Mouse (Mus musculus) adrenal gland, postnatal 36 days (tissue): Measurements from ENCODE around the gene Dohh. TPM values are rescaled to one million over a fixed set of nuclear protein-coding genes. Genes with fewer than 3 reads are reported as not detected.
A peak's percentile ranks its signal among the peaks of the same experiment; 100 is the strongest.

Source experiments
- DNase-seq, 2 experiments: peaks; one replicate each; pipeline ENCODE4 v3.0.0; 2021; ENCODE audit warnings: mixed read lengths in 1 of 2
- total RNA-seq, 2 experiments: library from RNA; stranded (reverse); gene quantifications; 2 replicates each; pipeline ENCODE4 v1.2.3; 2021

Gene Dohh
- total RNA-seq, 2 experiments from 2014 or later = 48.9 to 54.0 TPM

GRCm38 (mm10) chr10:81384605-81384982, 366 bp downstream of the Dohh start:
- no peak for DNase-seq

GRCm38 (mm10) chr10:81385603-81386306, 1.5 kb downstream of the Dohh start:
- DNase-seq = no peak

GRCm38 (mm10) chr10:81387716-81388115, 3.5 kb downstream of the Dohh start:
- DNase-seq = no peak

GRCm38 (mm10) chr10:81388505-81389055, 4.4 kb downstream of the Dohh start, which contains the start of gene Gm48552:
Gm48552 (plus strand) TSS chr10:81389005.
- no peak for DNase-seq

- DNase-seq = peak; percentile 72 to 79
Measured at GRCm38 (mm10) chr10:81389373-81389772, 5.1 kb downstream of the Dohh start.

GRCm38 (mm10) chr10:81389801-81390677, 5.8 kb downstream of the Dohh start:
- DNase-seq = peak; percentile 82

- DNase-seq = no peak
Measured at GRCm38 (mm10) chr10:81390678-81390965, 6.4 kb downstream of the Dohh start.

- DNase-seq = no peak
Measured at GRCm38 (mm10) chr10:81392270-81392669, 8.0 kb downstream of the Dohh start.

- DNase-seq = no peak
Measured at GRCm38 (mm10) chr10:81392781-81393185, 8.6 kb downstream of the Dohh start, which contains the start of gene Smim24. Smim24 (plus strand) TSS chr10:81393051.

GRCm38 (mm10) chr10:81393456-81394063, 9.3 kb downstream of the Dohh start:
- no peak for DNase-seq

- peak; percentile 55 to 70 for DNase-seq
Measured at GRCm38 (mm10) chr10:81395127-81395526, 10.9 kb downstream of the Dohh start.

- DNase-seq = no peak
Measured at GRCm38 (mm10) chr10:81395865-81396264, 11.6 kb downstream of the Dohh start.

- DNase-seq = no peak
Measured at GRCm38 (mm10) chr10:81396749-81397148, 12.5 kb downstream of the Dohh start.

GRCm38 (mm10) chr10:81399296-81399695, 15.1 kb downstream of the Dohh start:
- peak in 1 of 2 experiments; percentile 5 for DNase-seq

GRCm38 (mm10) chr10:81399798-81400308, 15.6 kb downstream of the Dohh start:
- DNase-seq = no peak

GRCm38 (mm10) chr10:81400371-81401204, 16.4 kb downstream of the Dohh start:
- DNase-seq = no peak

GRCm38 (mm10) chr10:81401205-81401520, 16.9 kb downstream of the Dohh start:
- no peak for DNase-seq

GRCm38 (mm10) chr10:81401521-81402226, 17.4 kb downstream of the Dohh start:
- DNase-seq = peak; percentile 55 to 76

GRCm38 (mm10) chr10:81402227-81402765, 18.1 kb downstream of the Dohh start:
- no peak for DNase-seq

GRCm38 (mm10) chr10:81403511-81403910, 19.3 kb downstream of the Dohh start:
- no peak for DNase-seq

GRCm38 (mm10) chr10:81404082-81404481, 19.9 kb downstream of the Dohh start:
- no peak for DNase-seq
